Comparison of ENCODE assay signal across 11 mouse cellular contexts in the genomic region with DNA sequence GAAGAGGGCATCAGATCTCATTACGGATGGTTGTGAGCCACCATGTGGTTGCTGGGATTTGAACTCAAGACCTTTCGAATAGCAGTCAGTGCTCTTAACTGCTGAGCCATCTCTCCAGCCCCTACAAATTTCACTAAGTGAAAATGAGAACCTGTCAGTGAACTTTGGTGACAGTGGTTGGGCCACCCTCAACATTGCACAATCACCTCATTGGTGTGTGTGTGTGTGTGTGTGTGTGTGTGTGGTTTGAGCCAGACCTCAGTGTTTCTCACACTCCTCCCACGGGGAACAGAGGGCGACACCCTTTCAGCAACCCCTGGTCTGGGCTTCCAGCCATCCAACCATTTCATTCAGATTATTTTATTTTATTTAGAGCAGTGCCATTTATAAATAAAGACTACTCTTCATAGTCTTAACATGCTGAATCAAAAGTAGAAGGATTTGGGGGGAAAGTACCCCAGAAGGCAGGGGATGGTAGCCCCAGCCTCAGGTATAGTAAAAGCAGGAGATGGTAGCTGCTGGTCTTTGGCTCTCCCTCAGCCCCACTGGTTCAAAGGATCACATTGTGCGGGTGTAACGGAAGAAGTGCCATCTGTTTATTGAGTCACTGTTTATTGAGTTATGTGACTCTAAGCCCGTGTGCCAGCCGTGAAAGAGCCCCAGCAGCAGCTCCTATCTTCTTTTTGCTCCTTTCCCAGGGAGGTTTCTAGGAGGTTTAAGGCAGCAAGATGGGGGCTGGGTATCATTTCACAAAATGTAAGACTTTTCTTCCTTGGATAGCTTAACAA. TPM values are rescaled to one million over a fixed set of nuclear protein-coding genes. Genes with fewer than 3 reads are reported as not detected.
DNase-seq lines count a peak whose midpoint lies in the region; ATAC-seq lines count a peak whose summit lies in the region.
"Had no signal": no experiment of that assay in that cellular context is flagged by ENCODE, and none has a peak within 500 bp of the region (broad histone marks: within the 10 kb centered on the region; RNA-seq: fewer than 3 reads in every experiment).

No protein-coding gene starts in this region.

- no peaks in the 10 kb centered on the region for H3K27me3 ChIP-seq in embryonic facial prominence, embryonic 14.5 days (replicated peaks; ENCODE audit: control insufficient read depth, insufficient read depth, low read length)
- H3K27me3 ChIP-seq: neural tube, embryonic 12.5 days had no signal

- no peak overlapping the region for H3K4me3 ChIP-seq in embryonic facial prominence, embryonic 14.5 days (ENCODE audit: low read depth, low read length)
- H3K4me3 ChIP-seq: hindbrain, embryonic 10.5 days; neural tube, embryonic 12.5 days had no signal

- H3K4me2 ChIP-seq in embryonic facial prominence, embryonic 14.5 days (ENCODE audit: low read depth, low read length) = no peak overlapping the region
- H3K4me2 ChIP-seq: neural tube, embryonic 12.5 days had no signal

- no peaks in the 10 kb centered on the region for H3K9me3 ChIP-seq in embryonic facial prominence, embryonic 14.5 days (ENCODE audit: control insufficient read depth, low read length)
- H3K9me3 ChIP-seq: hindbrain, embryonic 10.5 days; neural tube, embryonic 12.5 days had no signal

- peak overlapping the region; percentile 11; the same call in 1 of the 2 replicates for H3K27ac ChIP-seq in embryonic facial prominence, embryonic 14.5 days (replicated peaks; ENCODE audit: low read depth, low read length)
- H3K27ac ChIP-seq: hindbrain, embryonic 10.5 days; neural tube, embryonic 12.5 days had no signal

- peak; percentile 30 for DNase-seq in adrenal gland, postnatal 14 days
- DNase-seq in adrenal gland, adult 2 months = no peak
- DNase-seq in layer of hippocampus, adult 11-12 months (ENCODE audit: low spot score) = peak; percentile 40
- DNase-seq in layer of hippocampus, adult 9-10 months (ENCODE audit: low spot score) = no peak
- no peak for DNase-seq in embryonic facial prominence, embryonic 14.5 days (ENCODE audit: low spot score)
- peak; percentile 68 to 72 for DNase-seq in lung, postnatal 4 days
- no peak for DNase-seq in urinary bladder, postnatal 10 days (ENCODE audit: low spot score)
- DNase-seq in left cerebral cortex, postnatal 10 days (ENCODE audit: extremely low spot score in 1 of 2, low spot score in 2 of 2) = no peak

- H3K36me3 ChIP-seq in embryonic facial prominence, embryonic 14.5 days (ENCODE audit: control insufficient read depth, insufficient read depth, low read length) = peaks cover 5% of the 10 kb centered on the region; the same call in 1 of the 2 replicates

- intact Hi-C loops in left cerebral cortex, postnatal 10 days (cut with DNase I) = no loop called here

- no peak for ATAC-seq in embryonic facial prominence, embryonic 14.5 days (ENCODE audit: low read depth)

- 47% methylated on average over 8 of the region's 8 CpGs for WGBS in embryonic facial prominence, embryonic 14.5 days

- H3K4me1 ChIP-seq in embryonic facial prominence, embryonic 14.5 days (ENCODE audit: control insufficient read depth, insufficient read depth, low read length) = 0 out of 2 replicates have a peak, but pooled peaks cover 8% of the 10 kb centered on the region
- H3K4me1 ChIP-seq: hindbrain, embryonic 10.5 days had no signal

- no peak overlapping the region for H3K9ac ChIP-seq in embryonic facial prominence, embryonic 14.5 days (ENCODE audit: low read depth, low read length)
- H3K9ac ChIP-seq: neural tube, embryonic 12.5 days had no signal

RNA-seq across cellular contexts. Expression of a gene that starts 2.5 kb away (rescaled TPM):
- not detected in 2 replicates for total RNA-seq in adrenal gland, postnatal 14 days (2021)
- total RNA-seq in adrenal gland, adult 2 months (2021) = not detected
- polyA plus RNA-seq in adrenal gland, adult 2 months (2012; rRNA removed) = not detected in 2 replicates
- not detected in 2 replicates for polyA plus RNA-seq in embryonic facial prominence, embryonic 14.5 days (2014; fragmentation: Nextera tagmentation; extraction: Ambion mirVana)
- total RNA-seq in left cerebral cortex, postnatal 10 days (2021) = not detected
- total RNA-seq: left cerebral cortex, adult 18-20 months had no signal
- polyA plus RNA-seq: hindbrain, embryonic 10.5 days; neural tube, embryonic 12.5 days had no signal

RNA-seq across cellular contexts. Expression of a gene that starts 22.3 kb away (rescaled TPM):
- total RNA-seq in adrenal gland, postnatal 14 days (2021) = 17.5 and 20.0 TPM in 2 replicates
- total RNA-seq in adrenal gland, adult 2 months (2021) = 10 to 100 TPM; 16.6 to 20.5 TPM
- 2.7 and 4.4 TPM in 2 replicates for polyA plus RNA-seq in adrenal gland, adult 2 months (2012; rRNA removed)
- 22.1 and 23.1 TPM in 2 replicates for polyA plus RNA-seq in embryonic facial prominence, embryonic 14.5 days (2014; fragmentation: Nextera tagmentation; extraction: Ambion mirVana)
- 1 to 10 TPM; 8.9 to 9.5 TPM for total RNA-seq in left cerebral cortex, postnatal 10 days (2021)

RNA-seq across cellular contexts. Expression of a gene that starts 27.6 kb away (rescaled TPM):
- 16.7 and 20.1 TPM in 2 replicates for total RNA-seq in adrenal gland, postnatal 14 days (2021)
- total RNA-seq in adrenal gland, adult 2 months (2021) = 10 to 100 TPM; 18.0 to 26.4 TPM
- polyA plus RNA-seq in adrenal gland, adult 2 months (2012; rRNA removed) = 1.3 TPM in 2 replicates
- 9.7 and 11.0 TPM in 2 replicates for polyA plus RNA-seq in embryonic facial prominence, embryonic 14.5 days (2014; fragmentation: Nextera tagmentation; extraction: Ambion mirVana)
- total RNA-seq in left cerebral cortex, postnatal 10 days (2021) = 10 to 100 TPM; 10.8 to 11.7 TPM

Comparison
In these comparisons a context has a peak if more than half of its experiments do, and no peak if none do; other contexts are left out.
1. DNase-seq: peak in adrenal gland, postnatal 14 days (single experiment), layer of hippocampus, adult 11-12 months (single experiment) and lung, postnatal 4 days (2 of 2); none in adrenal gland, adult 2 months (single experiment), layer of hippocampus, adult 9-10 months (single experiment), embryonic facial prominence, embryonic 14.5 days (single experiment), urinary bladder, postnatal 10 days (single experiment) and left cerebral cortex, postnatal 10 days (0 of 2).